Mouse (Mus musculus) brain, embryonic 14.5 days (tissue): Measurements from ENCODE around the gene Dnhd1.

Source experiments
- CTCF ChIP-seq: fragments of 200-500 bp; IDR thresholded peaks from 2 replicates; pipeline ENCODE4 v1.5.1; 2012; ENCODE audit warnings: inconsistent platforms, mild to moderate bottlenecking, moderate library complexity, borderline replicate concordance; ENCODE audit not compliant: insufficient read depth, insufficient read length; ENCODE audit errors: extremely low read depth
- POLR2A ChIP-seq: fragments of 200-500 bp; IDR thresholded peaks from 2 replicates; pipeline ENCODE4 v1.6.1; 2012; ENCODE audit warnings: mild to moderate bottlenecking, inconsistent platforms, borderline replicate concordance; ENCODE audit not compliant: poor library complexity, insufficient read depth, insufficient read length, severe bottlenecking; ENCODE audit errors: extremely low read depth

DNA sequence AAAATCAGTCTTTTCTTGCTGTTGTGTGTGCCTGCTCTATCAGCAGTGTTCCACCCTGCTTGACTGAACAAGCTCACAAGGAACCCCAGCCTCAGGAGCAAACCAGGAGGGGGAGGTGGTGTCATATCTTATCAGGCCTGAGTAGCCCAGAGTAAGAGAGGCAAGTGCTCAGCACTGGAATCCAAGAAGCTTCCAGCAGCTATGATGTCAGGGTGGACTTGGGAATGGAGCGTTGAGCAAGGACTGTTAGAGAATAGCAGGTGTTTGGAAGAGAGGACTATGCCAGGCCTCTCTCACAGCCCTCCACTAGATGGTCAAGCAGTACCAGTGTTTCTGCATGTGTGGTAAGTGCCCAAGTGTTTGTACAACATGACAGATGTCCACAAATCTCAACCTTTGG is 34.9 kb upstream of the Dnhd1 start:
- TF ChIP-seq CTCF (no peak), POLR2A (no peak)
